Mouse (Mus musculus): Measurements from ENCODE around the gene Glis3. TPM values are rescaled to one million over a fixed set of nuclear protein-coding genes. Genes with fewer than 3 reads are reported as not detected.

Glis3 gene
- polyA plus RNA-seq, 1 experiment, result 2.2 TPM

GRCm38 (mm10) chr19:28533576-28533975, 146.3 kb downstream of the Glis3 start:
- DNase-seq (ENCODE audit: low spot score), result no peak

GRCm38 (mm10) chr19:28531750-28532149, 148.1 kb downstream of the Glis3 start:
- DNase-seq (ENCODE audit: low spot score), result no peak

- no peak for DNase-seq (ENCODE audit: low spot score)
These were observed 149.0 kb downstream of the Glis3 start for GRCm38 (mm10) chr19:28530846-28531245.

GRCm38 (mm10) chr19:28529006-28529405, 150.9 kb downstream of the Glis3 start:
- DNase-seq (ENCODE audit: low spot score), result no peak

- no peak for DNase-seq (ENCODE audit: low spot score)
These were observed 152.4 kb downstream of the Glis3 start for GRCm38 (mm10) chr19:28527446-28527845.

- DNase-seq (ENCODE audit: low spot score), result no peak
These were observed 154.5 kb downstream of the Glis3 start for GRCm38 (mm10) chr19:28525331-28525730.

- no peak for DNase-seq (ENCODE audit: low spot score)
These were observed 157.6 kb downstream of the Glis3 start for GRCm38 (mm10) chr19:28522289-28522688.

- no peak for DNase-seq (ENCODE audit: low spot score)
These were observed 159.1 kb downstream of the Glis3 start for GRCm38 (mm10) chr19:28520761-28521181.

GRCm38 (mm10) chr19:28520128-28520745, 159.6 kb downstream of the Glis3 start:
- DNase-seq (ENCODE audit: low spot score), result no peak

- no peak for DNase-seq (ENCODE audit: low spot score)
These were observed 160.6 kb downstream of the Glis3 start for GRCm38 (mm10) chr19:28519296-28519695.

GRCm38 (mm10) chr19:28518846-28519245, 161.0 kb downstream of the Glis3 start:
- DNase-seq (ENCODE audit: low spot score), result no peak

GRCm38 (mm10) chr19:28518266-28518665, 161.6 kb downstream of the Glis3 start:
- no peak for DNase-seq (ENCODE audit: low spot score)

- no peak for DNase-seq (ENCODE audit: low spot score)
These were observed 162.3 kb downstream of the Glis3 start for GRCm38 (mm10) chr19:28517464-28518080.

GRCm38 (mm10) chr19:28516487-28516886, 163.4 kb downstream of the Glis3 start:
- no peak for DNase-seq (ENCODE audit: low spot score)

GRCm38 (mm10) chr19:28512475-28512874, 167.4 kb downstream of the Glis3 start:
- DNase-seq (ENCODE audit: low spot score), result no peak

GRCm38 (mm10) chr19:28511910-28512309, 168.0 kb downstream of the Glis3 start:
- no peak for DNase-seq (ENCODE audit: low spot score)

- DNase-seq (ENCODE audit: low spot score), result no peak
These were observed 174.5 kb downstream of the Glis3 start for GRCm38 (mm10) chr19:28505376-28505775.

- no peak for DNase-seq (ENCODE audit: low spot score)
These were observed 176.9 kb downstream of the Glis3 start for GRCm38 (mm10) chr19:28503011-28503410.

GRCm38 (mm10) chr19:28500975-28501374, 178.9 kb downstream of the Glis3 start:
- DNase-seq (ENCODE audit: low spot score), result no peak

- no peak for DNase-seq (ENCODE audit: low spot score)
These were observed 179.4 kb downstream of the Glis3 start for GRCm38 (mm10) chr19:28500505-28500904.

GRCm38 (mm10) chr19:28499786-28500185, 180.1 kb downstream of the Glis3 start:
- no peak for DNase-seq (ENCODE audit: low spot score)

GRCm38 (mm10) chr19:28495926-28496325, 184.0 kb downstream of the Glis3 start:
- DNase-seq (ENCODE audit: low spot score), result no peak

- DNase-seq (ENCODE audit: low spot score), result no peak
These were observed 186.1 kb downstream of the Glis3 start for GRCm38 (mm10) chr19:28493605-28494260.
